Mouse (Mus musculus) hindbrain, embryonic 13.5 days (tissue): ENCODE measurements around the gene Tnip1. TPM values are rescaled to one million over a fixed set of nuclear protein-coding genes. Genes with fewer than 3 reads are reported as not detected.

ENCODE experiments used
- ATAC-seq: fragments of 200-750 bp; cut with Nextera tagmentation; 2 replicates; pipeline ENCODE4 v1.8.0; 2017; ENCODE audit warnings: moderate TSS enrichment; ENCODE audit not compliant: low FRiP score
- H3K27ac ChIP-seq: fragments of 300-500 bp; sonication (generic); 2 replicates; pipeline ENCODE4 v1.5.1; 2015; ENCODE audit warnings: inconsistent platforms, mild to moderate bottlenecking, moderate library complexity
- H3K27me3 ChIP-seq: fragments of 300-500 bp; sonication (generic); 2 replicates; pipeline ENCODE4 v1.6.1; 2015; ENCODE audit warnings: mild to moderate bottlenecking, inconsistent platforms
- H3K36me3 ChIP-seq: fragments of 300-500 bp; sonication (generic); 2 replicates; pipeline ENCODE4 v1.6.1; 2015; ENCODE audit warnings: mild to moderate bottlenecking, inconsistent platforms
- H3K4me1 ChIP-seq: fragments of 300-500 bp; sonication (generic); replicated peaks from 2 replicates; pipeline ENCODE4 v1.6.1; 2015; ENCODE audit warnings: inconsistent platforms
- H3K4me2 ChIP-seq: fragments of 300-500 bp; sonication (generic); 2 replicates; pipeline ENCODE4 v1.6.1; 2015; ENCODE audit warnings: inconsistent platforms, mild to moderate bottlenecking, moderate library complexity
- H3K4me3 ChIP-seq: fragments of 300-500 bp; sonication (generic); 2 replicates; pipeline ENCODE4 v1.5.1; 2015; ENCODE audit warnings: mild to moderate bottlenecking, inconsistent platforms
- H3K9ac ChIP-seq: fragments of 300-500 bp; sonication (generic); 2 replicates; pipeline ENCODE4 v1.6.1; 2015; ENCODE audit warnings: mild to moderate bottlenecking, inconsistent platforms
- H3K9me3 ChIP-seq: fragments of 300-500 bp; sonication (generic); 2 replicates; pipeline ENCODE4 v1.6.1; 2016; ENCODE audit warnings: inconsistent platforms
- WGBS: fragments of 180-500 bp; shearing (Covaris S2); methylation state at CpG from one replicate; pipeline ENCODE4 v1.1.7; 2015; 5-methylcytosine and 5-hydroxymethylcytosine counted together
- polyA plus RNA-seq: library from polyadenylated mRNA; unstranded; fragments of >200 nt; fragmentation: Nextera tagmentation; extraction: Ambion mirVana; gene quantifications from 2 replicates; pipeline ENCODE4 v1.2.1, GENCODE M21; 2015

The Tnip1 gene
- polyA plus RNA-seq, 1 experiment from 2014 or later, result 19.3 TPM

- H3K36me3 ChIP-seq, result peaks cover 63% of the 10 kb centered on the region
- no peak for ATAC-seq
- no peak overlapping the region for H3K4me2 ChIP-seq
- no peak overlapping the region for H3K27ac ChIP-seq
- H3K4me1 ChIP-seq, result no peaks in the 10 kb centered on the region
- H3K4me3 ChIP-seq, result no peak overlapping the region
- no peaks in the 10 kb centered on the region for H3K9me3 ChIP-seq
- no peak overlapping the region for H3K9ac ChIP-seq
- no peaks in the 10 kb centered on the region for H3K27me3 ChIP-seq
- 88% methylated on average over 8 of the region's 8 CpGs for WGBS
These were observed 33.0 kb downstream of the Tnip1 start for GRCm38 (mm10) chr11:54929744-54930143.

- WGBS, result 90% methylated on average over 6 of the region's 6 CpGs
- Histone ChIP-seq H3K4me1 (no peaks in the 10 kb centered on the region), H3K9ac (peak overlapping the region; percentile 3; the same call in 1 of the 2 replicates), H3K9me3 (no peaks in the 10 kb centered on the region), H3K4me3 (no peak overlapping the region), H3K4me2 (no peak overlapping the region), H3K36me3 (peaks cover 65% of the 10 kb centered on the region), H3K27me3 (no peaks in the 10 kb centered on the region), H3K27ac (no peak overlapping the region)
- no peak for ATAC-seq
These were observed 33.4 kb downstream of the Tnip1 start for GRCm38 (mm10) chr11:54929290-54929689.

DNA sequence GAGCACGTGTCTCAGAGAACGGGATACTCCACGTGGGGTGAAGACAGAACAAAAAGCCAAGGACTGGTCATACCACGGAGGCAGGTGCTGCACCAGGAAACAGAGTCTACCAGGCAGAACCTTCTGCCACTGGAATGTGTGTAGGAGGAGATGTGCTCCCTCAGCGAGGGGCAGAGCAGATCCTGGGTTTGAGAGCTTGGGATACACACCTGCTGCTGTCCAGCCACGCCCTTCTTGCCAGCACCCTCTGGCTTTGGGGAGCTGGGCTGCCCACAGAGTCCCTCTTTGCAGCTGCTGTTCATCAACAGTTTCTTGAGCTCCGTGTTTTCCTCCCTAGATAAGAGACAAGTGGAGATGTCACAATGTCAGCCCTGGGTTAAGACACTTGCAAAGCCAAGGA, 33.8 kb downstream of the Tnip1 start:
- no peak for ATAC-seq
- 86% methylated on average over 7 of the region's 7 CpGs for WGBS
- peaks cover 65% of the 10 kb centered on the region for H3K36me3 ChIP-seq
- H3K4me3 ChIP-seq, result no peak overlapping the region
- no peaks in the 10 kb centered on the region for H3K9me3 ChIP-seq
- H3K9ac ChIP-seq, result peak overlapping the region; percentile 3; the same call in 1 of the 2 replicates
- no peaks in the 10 kb centered on the region for H3K4me1 ChIP-seq
- no peak overlapping the region for H3K27ac ChIP-seq
- H3K4me2 ChIP-seq, result no peak overlapping the region
- H3K27me3 ChIP-seq, result no peaks in the 10 kb centered on the region

- no peak for ATAC-seq
- peaks cover 65% of the 10 kb centered on the region for H3K36me3 ChIP-seq
These were observed 34.5 kb downstream of the Tnip1 start for GRCm38 (mm10) chr11:54928219-54928618.

GRCm38 (mm10) chr11:54927346-54928140, 35.2 kb downstream of the Tnip1 start:
- Histone ChIP-seq H3K4me1 (no peaks in the 10 kb centered on the region), H3K9ac (no peak overlapping the region), H3K4me3 (no peak overlapping the region), H3K27ac (no peak overlapping the region), H3K36me3 (peaks cover 67% of the 10 kb centered on the region), H3K9me3 (no peaks in the 10 kb centered on the region), H3K27me3 (no peaks in the 10 kb centered on the region), H3K4me2 (no peak overlapping the region)
- WGBS, result 78% methylated on average over 14 of the region's 14 CpGs
- no peak for ATAC-seq

More at GRCm38 (mm10) chr11:54928219-54928618, 34.5 kb downstream of the Tnip1 start:
- Histone ChIP-seq H3K9ac (no peak overlapping the region), H3K4me1 (no peaks in the 10 kb centered on the region), H3K27ac (no peak overlapping the region), H3K4me2 (no peak overlapping the region), H3K4me3 (no peak overlapping the region), H3K27me3 (no peaks in the 10 kb centered on the region), H3K9me3 (no peaks in the 10 kb centered on the region)
- 91% methylated on average over 3 of the region's 3 CpGs for WGBS

GRCm38 (mm10) chr11:54924145-54924544, 38.6 kb downstream of the Tnip1 start:
- WGBS, result 90% methylated on average over 14 of the region's 14 CpGs

DNA sequence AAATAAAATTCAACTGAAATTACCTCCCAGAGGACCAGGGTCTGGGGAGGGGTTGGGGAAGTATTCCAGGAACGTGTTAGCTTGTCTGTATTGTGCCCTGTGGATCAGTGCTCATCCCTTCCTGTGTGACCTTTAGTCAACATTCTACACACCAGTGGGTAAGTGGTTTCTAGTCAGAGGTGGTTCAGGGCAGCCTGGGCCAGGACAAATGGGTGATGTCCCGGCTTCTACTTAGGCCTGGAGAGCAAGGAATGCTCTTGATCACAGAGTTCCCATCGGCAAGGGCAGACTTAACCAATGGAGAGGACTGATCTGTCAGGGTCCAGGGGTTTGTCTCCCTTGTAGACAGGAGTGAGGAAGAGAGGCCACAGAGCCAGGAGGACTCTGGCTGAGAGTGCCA, 40.2 kb downstream of the Tnip1 start:
- no peak overlapping the region for H3K4me3 ChIP-seq
- WGBS, result 93% methylated on average over 3 of the region's 3 CpGs
- H3K9ac ChIP-seq, result no peak overlapping the region
- peaks cover 77% of the 10 kb centered on the region for H3K36me3 ChIP-seq
- H3K9me3 ChIP-seq, result no peaks in the 10 kb centered on the region
- no peak for ATAC-seq
- no peak overlapping the region for H3K27ac ChIP-seq
- no peaks in the 10 kb centered on the region for H3K27me3 ChIP-seq
- H3K4me2 ChIP-seq, result no peak overlapping the region
- H3K4me1 ChIP-seq, result no peaks in the 10 kb centered on the region

More at GRCm38 (mm10) chr11:54924145-54924544, 38.6 kb downstream of the Tnip1 start:
- no peaks in the 10 kb centered on the region for H3K27me3 ChIP-seq
- no peaks in the 10 kb centered on the region for H3K4me1 ChIP-seq
- peaks cover 74% of the 10 kb centered on the region for H3K36me3 ChIP-seq
- no peak overlapping the region for H3K27ac ChIP-seq
- H3K4me3 ChIP-seq, result no peak overlapping the region
- ATAC-seq, result no peak
- no peaks in the 10 kb centered on the region for H3K9me3 ChIP-seq
- no peak overlapping the region for H3K4me2 ChIP-seq
- H3K9ac ChIP-seq, result no peak overlapping the region

DNA sequence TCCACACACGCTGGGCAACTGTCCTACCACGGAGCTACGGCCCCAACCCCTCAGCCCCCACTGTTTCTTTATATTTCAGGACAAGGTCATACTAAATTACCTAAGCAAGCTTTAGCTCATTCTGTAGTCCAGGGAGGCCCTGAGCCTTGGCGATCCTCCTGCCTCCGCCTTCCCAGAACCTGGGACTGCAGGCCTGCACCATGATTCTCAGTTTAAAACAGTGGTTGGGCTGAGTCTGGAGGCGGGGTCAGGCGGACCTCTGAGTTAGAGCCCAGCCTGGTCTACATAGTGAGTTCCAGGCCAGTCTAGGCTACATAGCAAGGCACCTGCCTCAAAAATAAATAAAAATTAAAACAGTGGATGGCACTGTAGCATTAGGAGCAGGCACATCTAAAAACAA, 40.9 kb downstream of the Tnip1 start:
- H3K9me3 ChIP-seq, result no peaks in the 10 kb centered on the region
- ATAC-seq, result no peak
- no peaks in the 10 kb centered on the region for H3K27me3 ChIP-seq
- no peak overlapping the region for H3K4me3 ChIP-seq
- H3K4me2 ChIP-seq, result no peak overlapping the region
- H3K4me1 ChIP-seq, result no peaks in the 10 kb centered on the region
- 53% methylated on average over 7 of the region's 7 CpGs for WGBS
- peaks cover 81% of the 10 kb centered on the region for H3K36me3 ChIP-seq
- H3K27ac ChIP-seq, result no peak overlapping the region
- H3K9ac ChIP-seq, result no peak overlapping the region

DNA sequence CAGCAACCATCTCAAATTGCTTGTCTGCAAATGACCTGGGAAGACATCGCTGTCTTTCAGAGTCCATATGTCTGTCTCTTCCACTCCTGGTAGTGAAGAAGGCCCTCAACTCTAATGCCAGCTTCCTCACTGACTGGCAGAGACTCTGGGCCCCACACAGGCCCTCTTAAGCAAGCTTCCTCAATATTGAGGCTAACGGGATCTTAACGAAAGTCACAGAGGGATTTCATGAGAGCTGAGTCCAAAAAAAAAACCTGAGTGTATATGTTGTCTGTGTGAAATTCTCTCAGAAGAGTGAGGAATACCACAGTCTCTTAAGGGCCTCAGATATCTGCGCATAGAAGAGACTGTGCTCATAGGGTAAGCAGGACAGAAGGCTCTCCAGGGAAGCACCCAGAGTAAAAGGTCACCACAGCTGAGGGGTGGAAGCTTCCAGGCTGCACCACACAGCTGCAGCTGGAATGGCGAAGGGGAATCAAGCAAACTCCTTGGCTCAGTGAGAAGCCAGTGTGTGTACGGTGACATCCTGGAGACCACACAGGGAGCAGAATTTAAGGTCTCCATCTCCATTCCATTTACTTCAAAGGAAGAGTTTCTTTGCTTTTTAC, 41.6 kb downstream of the Tnip1 start:
- ATAC-seq, result no peak
- Histone ChIP-seq H3K9ac (no peak overlapping the region), H3K4me1 (no peaks in the 10 kb centered on the region), H3K36me3 (peaks cover 79% of the 10 kb centered on the region), H3K27me3 (no peaks in the 10 kb centered on the region), H3K4me3 (no peak overlapping the region), H3K27ac (no peak overlapping the region), H3K4me2 (no peak overlapping the region), H3K9me3 (no peaks in the 10 kb centered on the region)
- WGBS, result 84% methylated on average over 6 of the region's 6 CpGs

GRCm38 (mm10) chr11:54920127-54920972, 42.4 kb downstream of the Tnip1 start:
- Histone ChIP-seq H3K9me3 (no peaks in the 10 kb centered on the region), H3K27me3 (no peaks in the 10 kb centered on the region), H3K4me1 (no peaks in the 10 kb centered on the region), H3K9ac (no peak overlapping the region), H3K4me2 (no peak overlapping the region), H3K27ac (no peak overlapping the region), H3K4me3 (no peak overlapping the region), H3K36me3 (peaks cover 81% of the 10 kb centered on the region)
- no peak for ATAC-seq
- 87% methylated on average over 11 of the region's 11 CpGs for WGBS

DNA sequence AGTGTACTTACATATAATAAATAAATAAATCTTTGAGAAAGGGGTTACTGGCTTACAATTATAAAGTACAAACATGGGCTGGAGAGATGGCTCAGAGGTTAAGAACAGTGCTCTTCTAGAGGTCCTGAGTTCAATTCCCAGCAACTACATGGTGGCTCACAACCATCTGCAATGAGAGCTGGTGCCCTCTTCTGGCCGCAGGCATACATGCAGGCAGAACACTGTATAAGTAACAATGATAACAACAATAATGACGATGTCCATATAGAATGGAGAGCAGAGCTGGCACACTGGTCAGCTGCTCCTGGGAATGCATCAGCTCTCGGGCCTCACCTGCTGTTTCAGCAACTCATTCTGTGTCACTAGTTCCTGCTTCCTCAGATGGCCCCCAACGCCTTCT, 44.4 kb downstream of the Tnip1 start:
- Histone ChIP-seq H3K27me3 (no peaks in the 10 kb centered on the region), H3K9ac (no peak overlapping the region), H3K4me3 (no peak overlapping the region), H3K36me3 (peaks cover 88% of the 10 kb centered on the region), H3K4me2 (no peak overlapping the region), H3K9me3 (no peaks in the 10 kb centered on the region), H3K27ac (no peak overlapping the region), H3K4me1 (no peaks in the 10 kb centered on the region)
- no peak for ATAC-seq
- WGBS, result 83% methylated on average over 4 of the region's 4 CpGs

- no peak for ATAC-seq
- Histone ChIP-seq H3K4me3 (no peak overlapping the region), H3K9ac (no peak overlapping the region), H3K36me3 (peaks cover 86% of the 10 kb centered on the region), H3K4me1 (no peaks in the 10 kb centered on the region), H3K9me3 (no peaks in the 10 kb centered on the region), H3K27me3 (no peaks in the 10 kb centered on the region), H3K4me2 (no peak overlapping the region), H3K27ac (no peak overlapping the region)
- 97% methylated on average over 7 of the region's 7 CpGs for WGBS
These were observed 45.3 kb downstream of the Tnip1 start for GRCm38 (mm10) chr11:54917461-54917860.
